1 mouse cellular context compared by ENCODE assay signal in the genomic region with DNA sequence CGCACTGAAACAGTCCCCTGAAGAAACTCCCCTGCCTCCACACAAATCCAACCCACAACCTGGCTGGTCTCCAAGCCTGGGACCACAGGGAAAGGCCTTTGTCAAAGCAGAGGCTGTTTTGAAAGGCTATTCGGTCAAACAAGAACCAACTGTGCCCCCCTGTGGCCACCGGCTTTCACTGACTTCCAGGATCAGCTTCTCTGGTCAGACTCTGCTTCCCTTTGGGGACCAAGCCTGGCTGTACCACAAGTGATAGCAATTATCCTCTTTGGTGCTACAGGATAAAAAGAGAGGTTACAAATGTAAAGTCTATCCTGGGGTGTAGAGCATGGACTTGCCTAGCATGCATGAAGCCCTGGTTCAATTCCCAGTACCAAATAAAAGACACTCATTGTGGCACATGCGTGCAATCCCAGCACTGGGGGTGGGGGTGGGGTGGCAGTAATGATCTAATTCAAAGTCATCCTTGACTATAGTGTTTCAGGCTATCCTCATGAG.
A peak's percentile ranks its signal among the peaks of the same experiment; 100 is the strongest.
TF ChIP-seq lines count a peak whose summit lies in the region.

No protein-coding gene starts in this region.

TF ChIP-seq in CH12.LX, 34 proteins besides CTCF, POLR2A, EP300 and RAD21 (continued from another document):
- TF ChIP-seq BHLHE40 (IDR thresholded peaks at IDR 0.05; ENCODE audit: low read depth, low read length) = peak; percentile 51; the same call in 1 of the 2 replicates
TF ChIP-seq in CH12.LX: peak in this region for 19.
